Mouse (Mus musculus) T-helper 17 cell (primary cell): ENCODE results near the gene Zbtb39.
"Not testable (repeated sequence)": the region's sequence is repeated elsewhere in the genome, so short reads cannot be mapped to it uniquely, and the experiment has no call there.

ENCODE experiments used
- in situ Hi-C, 2 experiments: fragments of 300-600 bp; cut with MboI, MseI; formaldehyde crosslinking; loops; 1 replicate in 1 of 2; 2 replicates in 1 of 2; pipeline ENCODE4 v1.15.1; 2025; ENCODE audit warnings: high pct_unique_total_duplicates in 2 of 2

The Zbtb39 gene

GRCm38 (mm10) chr10:127737552-127737951 lies 1.8 kb upstream of the Zbtb39 start:
- in situ Hi-C loops: no loop called here

DNA sequence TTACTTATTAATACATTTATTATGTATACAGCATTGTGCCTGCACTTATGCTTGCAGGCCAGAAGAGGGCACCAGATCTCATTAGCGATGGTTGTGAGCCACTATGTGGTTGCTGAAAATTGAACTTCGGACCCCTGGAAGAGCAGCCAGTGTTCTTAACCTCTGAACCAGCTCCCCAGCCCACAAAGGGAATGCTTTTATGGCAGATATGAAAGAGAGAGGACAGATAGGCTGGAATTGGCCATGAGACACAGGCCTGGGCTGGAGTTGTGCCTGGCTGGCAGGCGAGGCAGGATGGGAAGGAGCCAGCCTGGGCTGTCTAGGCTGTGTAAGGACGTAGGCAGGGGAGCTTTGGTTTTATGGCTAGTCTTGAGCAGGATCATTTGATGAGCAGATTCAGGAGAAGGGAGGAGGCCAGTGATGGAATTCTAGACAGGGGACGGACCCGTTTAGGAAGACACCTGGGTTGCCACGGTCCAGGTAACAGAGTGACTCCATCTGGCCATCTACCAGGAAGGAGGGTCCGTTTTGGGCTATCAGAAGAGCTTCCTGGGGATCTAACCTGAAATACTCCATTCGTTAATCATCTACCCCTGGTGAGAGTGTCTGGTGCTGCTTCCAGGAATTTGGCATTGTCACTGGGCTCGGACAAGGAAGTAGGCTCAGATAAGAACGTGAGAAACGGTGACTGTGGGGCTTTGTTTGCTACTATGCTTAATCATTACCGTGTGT lies 1.0 kb upstream of the Zbtb39 start:
- in situ Hi-C loops: no loop called here

- in situ Hi-C loops: loop anchor here in 1 of 2 experiments (5.0 kb wide), 2 partner anchors 62 to 97 kb away; partner anchors contain the start of gene Stat6
Observed at GRCm38 (mm10) chr10:127739661-127740161, 373 bp downstream of the Zbtb39 start.

DNA sequence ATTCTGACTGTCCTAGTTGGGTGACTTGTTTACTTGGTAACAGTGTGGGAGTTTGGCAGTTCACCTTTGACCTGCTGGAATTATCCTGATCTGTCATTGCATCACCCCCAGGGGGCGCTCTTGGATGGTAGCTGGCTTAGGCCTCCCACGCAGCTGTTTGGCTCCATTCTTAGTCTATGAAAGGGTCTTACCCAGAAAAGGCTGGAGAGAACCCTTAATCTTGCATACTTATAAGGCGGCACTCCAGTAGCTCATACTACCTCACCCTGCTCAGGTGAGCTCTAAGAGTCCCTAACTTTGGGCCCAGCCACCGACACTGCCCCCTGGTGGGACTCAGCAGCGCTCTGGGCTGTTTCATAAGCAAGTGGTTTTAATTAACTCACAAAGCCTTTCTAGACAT lies 5.3 kb downstream of the Zbtb39 start:
- in situ Hi-C loops: loop anchor here in 1 of 2 experiments (5.0 kb wide), 2 partner anchors 67 to 102 kb away; partner anchors contain the start of gene Stat6

- in situ Hi-C loops: no loop called here
Observed at GRCm38 (mm10) chr10:127745886-127746285, 6.5 kb downstream of the Zbtb39 start.

- in situ Hi-C loops: no loop called here
Observed at GRCm38 (mm10) chr10:127747254-127747653, 7.9 kb downstream of the Zbtb39 start.

- in situ Hi-C loops: no loop called here
Observed at GRCm38 (mm10) chr10:127748847-127749612, 9.7 kb downstream of the Zbtb39 start.

DNA sequence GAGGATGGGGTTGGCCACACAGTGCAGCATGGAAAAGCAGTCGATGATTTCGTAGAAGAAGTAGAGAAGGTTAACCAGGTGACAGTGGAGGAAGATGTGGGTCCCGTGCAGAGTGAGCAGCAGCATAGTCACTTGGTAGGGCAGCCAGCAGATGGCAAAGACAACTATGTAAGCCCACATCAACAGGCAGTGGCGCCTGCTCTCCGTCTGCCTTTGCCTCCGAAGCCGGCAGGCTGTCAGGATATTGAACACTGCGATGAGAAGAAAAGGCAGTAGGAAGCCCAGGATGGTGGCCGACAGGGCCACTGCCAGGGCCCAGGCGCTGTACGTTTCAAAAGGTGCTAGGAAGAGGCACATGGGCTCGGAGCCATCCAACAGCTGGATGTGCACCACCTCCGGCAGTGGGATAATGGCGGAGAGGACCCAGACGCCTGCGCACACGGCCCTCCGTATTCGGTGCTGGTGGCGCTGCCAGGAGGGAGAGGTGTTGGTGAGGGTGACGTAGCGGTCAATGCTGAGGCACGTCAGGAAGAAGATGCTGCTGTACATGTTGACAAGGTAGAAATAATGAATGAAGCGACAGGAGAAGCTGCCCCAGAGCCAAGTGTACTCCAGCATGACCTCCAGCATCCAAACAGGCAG lies 10.9 kb downstream of the Zbtb39 start:
- in situ Hi-C loops: loop anchor here in 1 of 2 experiments (10.0 kb wide), 1 partner anchor 815 kb away; no protein-coding TSS in a partner anchor

GRCm38 (mm10) chr10:127751548-127751947 lies 12.2 kb downstream of the Zbtb39 start, which contains the start of gene Gpr182:
Gene Gpr182, minus strand, starts transcription at chr10:127751732.
- in situ Hi-C loops: loop anchor here in 1 of 2 experiments (10.0 kb wide), 1 partner anchor 817 kb away; no protein-coding TSS in a partner anchor

- in situ Hi-C loops: loop anchor here in 1 of 2 experiments (10.0 kb wide), 1 partner anchor 820 kb away; no protein-coding TSS in a partner anchor
Observed at GRCm38 (mm10) chr10:127754566-127755166, 15.3 kb downstream of the Zbtb39 start.

GRCm38 (mm10) chr10:127755246-127755645 lies 15.9 kb downstream of the Zbtb39 start:
- in situ Hi-C loops: loop anchor here in 1 of 2 experiments (10.0 kb wide), 1 partner anchor 820 kb away; no protein-coding TSS in a partner anchor

- in situ Hi-C loops: loop anchor here in 1 of 2 experiments (10.0 kb wide), 1 partner anchor 821 kb away; no protein-coding TSS in a partner anchor
Observed at GRCm38 (mm10) chr10:127755770-127756468, 16.6 kb downstream of the Zbtb39 start.

DNA sequence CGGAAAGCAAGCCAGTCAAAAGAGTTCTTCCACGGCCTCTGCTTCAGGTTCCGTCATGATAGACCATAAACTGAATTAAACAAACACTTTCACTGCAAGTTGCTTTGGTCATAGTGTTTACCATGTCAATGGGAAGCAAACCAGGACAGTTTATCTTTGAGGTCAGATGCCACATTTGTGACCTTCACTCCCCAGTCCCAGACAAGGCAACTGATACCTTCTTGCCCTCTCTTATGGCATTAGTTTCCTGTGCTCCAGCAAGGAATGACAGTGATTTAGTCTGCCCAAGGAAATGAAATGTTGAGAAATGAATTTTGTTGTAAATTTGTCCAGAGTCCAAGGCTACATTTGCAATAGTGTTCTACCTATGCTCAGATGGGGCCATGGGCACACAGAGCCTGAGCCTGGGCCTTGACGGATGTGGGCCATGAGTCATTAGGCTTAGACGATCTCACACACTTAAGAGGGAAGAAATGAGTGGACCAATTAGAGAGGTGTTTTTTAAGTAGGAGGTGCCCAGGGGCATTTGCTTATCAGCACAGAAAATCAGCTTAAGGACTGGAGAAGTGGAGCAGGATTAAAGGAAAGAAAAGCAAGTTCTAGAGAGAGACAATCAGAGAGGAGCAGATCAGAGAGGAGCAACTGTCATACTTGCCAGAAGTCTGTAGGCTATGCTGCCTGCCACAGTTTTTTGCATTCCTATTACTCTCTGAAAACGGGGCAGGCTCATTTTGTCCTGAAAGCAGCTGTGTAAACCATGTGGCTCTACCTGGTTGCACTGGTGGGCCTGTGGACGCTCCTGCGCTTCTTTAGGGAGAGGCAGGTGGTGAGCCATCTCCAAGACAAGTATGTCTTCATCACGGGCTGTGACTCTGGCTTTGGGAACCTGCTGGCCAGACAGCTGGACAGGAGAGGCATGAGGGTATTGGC lies 20.1 kb downstream of the Zbtb39 start, which contains the start of the genes Rdh1 and Rdh16f1:
Gene Rdh1, plus strand, starts transcription at position 541 of the 930 bp plus-strand sequence.
Gene Rdh16f1, plus strand, starts transcription at position 607 of the 930 bp plus-strand sequence.
- in situ Hi-C loops: loop anchor here in 1 of 2 experiments (10.0 kb wide), 1 partner anchor 825 kb away; no protein-coding TSS in a partner anchor

- in situ Hi-C loops: not testable (repeated sequence)
Observed at GRCm38 (mm10) chr10:127762926-127763325, 23.6 kb downstream of the Zbtb39 start.

DNA sequence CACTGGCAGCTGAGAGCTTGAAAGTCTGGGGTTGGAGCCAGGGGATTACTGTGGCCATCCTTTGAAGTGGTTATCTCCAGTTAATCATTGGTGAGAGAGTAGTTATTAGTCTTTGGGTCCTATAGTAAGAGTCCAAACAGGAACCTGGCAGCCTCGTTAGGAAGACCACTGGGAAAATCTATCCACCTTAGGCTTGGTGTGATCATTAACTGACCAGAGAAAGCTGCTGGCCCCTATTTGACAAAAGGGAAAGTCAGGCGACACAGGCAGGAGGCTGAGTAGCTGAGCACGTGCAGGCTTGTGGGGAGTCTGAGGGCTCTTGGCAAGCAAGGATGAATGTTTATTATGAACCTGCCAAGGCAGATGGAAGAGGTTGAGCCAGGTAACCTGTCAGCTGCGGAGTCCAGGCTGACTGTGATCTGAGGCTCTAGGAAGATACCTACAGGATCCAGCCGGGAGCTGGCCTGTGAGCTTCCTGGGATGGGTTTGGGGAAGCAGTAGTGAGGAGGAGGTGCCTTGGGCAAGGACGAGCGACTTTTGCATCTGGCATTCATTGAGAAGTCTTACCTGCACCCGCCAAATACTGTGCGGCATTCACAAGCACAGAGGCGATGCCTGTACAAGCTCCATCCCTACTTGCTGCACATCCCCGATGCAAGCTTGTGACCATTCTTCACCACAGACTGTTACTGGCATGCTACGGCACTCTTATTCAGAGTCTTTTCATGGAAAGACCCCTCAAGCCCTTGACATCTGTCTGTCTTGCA lies 24.8 kb downstream of the Zbtb39 start:
- in situ Hi-C loops: no loop called here

DNA sequence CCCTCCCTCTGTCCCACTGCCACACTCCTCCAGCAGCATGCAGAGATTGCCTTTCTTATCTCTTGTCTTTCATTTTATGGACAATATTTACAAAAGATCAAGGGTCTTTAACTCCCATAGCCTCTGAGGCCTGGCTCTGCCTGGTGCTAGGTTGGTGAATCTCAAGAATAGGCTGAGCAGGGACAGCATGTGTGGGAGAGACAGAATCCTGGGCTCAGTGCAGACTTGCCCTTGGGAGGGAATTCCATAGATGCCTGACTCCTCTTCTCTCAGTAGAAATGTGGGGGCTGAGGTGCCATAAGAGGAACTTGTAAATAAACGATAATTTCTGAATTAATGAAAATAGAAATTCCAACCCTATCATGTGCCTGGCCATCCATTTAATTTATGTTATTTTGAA lies 27.2 kb downstream of the Zbtb39 start:
- in situ Hi-C loops: no loop called here

DNA sequence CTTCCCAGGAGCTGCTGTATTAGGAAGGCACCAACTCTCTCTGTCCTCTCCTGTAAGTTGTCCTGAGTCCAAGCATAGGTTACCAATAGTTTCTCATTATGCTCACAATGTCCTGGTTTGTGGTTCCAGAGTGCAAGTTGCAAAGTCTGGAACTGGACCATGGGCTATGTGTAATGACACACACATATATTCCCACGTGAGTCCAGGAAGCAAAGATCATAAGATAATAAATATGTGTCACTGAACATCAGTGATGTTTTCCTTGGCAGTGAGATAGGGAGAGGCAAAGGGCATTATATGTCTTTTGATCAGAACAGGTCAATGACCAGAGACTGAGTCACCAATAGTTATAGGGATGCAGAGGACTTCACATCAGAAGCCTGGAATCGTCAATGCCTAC lies 36.7 kb downstream of the Zbtb39 start, which contains the start of gene Rdh9:
Gene Rdh9, plus strand, starts transcription at position 376 of the 400 bp plus-strand sequence.
- in situ Hi-C loops: no loop called here

GRCm38 (mm10) chr10:127782321-127782720 lies 43.0 kb downstream of the Zbtb39 start:
- in situ Hi-C loops: not testable (repeated sequence)
